Mouse (Mus musculus) left cerebral cortex, adult 18-20 months (tissue): ENCODE measurements around the gene Cep55. TPM values are rescaled to one million over a fixed set of nuclear protein-coding genes. Genes with fewer than 3 reads are reported as not detected.
A peak's percentile ranks its signal among the peaks of the same experiment; 100 is the strongest.

Experiments used
- DNase-seq, 2 experiments: peaks; one replicate each; pipeline ENCODE4 v3.0.0; 2021 to 2022; ENCODE audit warnings: low spot score in 2 of 2, mixed read lengths in 1 of 2
- long read RNA-seq, 2 experiments: library from polyadenylated mRNA; stranded (forward); transcript quantifications; one replicate each; pipeline ENCODE4 v2.0.0; 2021
- total RNA-seq, 2 experiments: library from RNA; stranded (reverse); gene quantifications; 2 replicates each; pipeline ENCODE4 v1.2.3; 2021

The Cep55 gene
- total RNA-seq = not detected
- long read RNA-seq, experiment 1 = 0 reads
- long read RNA-seq, experiment 2 = 0 reads

DNA sequence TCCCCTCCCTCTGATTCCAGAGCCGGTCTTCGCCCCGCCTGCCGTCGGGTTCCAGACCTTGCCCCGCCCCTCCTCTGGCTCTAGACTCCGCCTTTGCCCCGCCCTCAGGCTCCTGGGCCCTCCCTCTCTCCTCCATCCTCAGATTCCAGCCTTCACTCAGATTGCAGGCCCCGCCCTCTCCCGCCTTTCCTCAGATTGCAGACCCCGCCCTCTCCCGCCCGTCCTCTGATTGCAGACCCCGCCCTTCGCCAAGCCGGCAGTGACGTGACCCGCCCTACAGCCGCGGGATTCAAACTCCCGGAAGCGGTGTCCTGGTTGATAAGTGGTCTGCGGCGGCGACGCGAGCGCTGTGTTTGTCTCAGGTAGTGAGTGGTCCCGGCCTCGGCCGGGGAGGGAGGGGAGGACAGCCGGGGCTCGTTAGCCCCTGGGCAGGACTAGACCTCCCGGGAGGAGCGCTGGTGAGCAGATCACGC lies at the start of gene Cep55:
Cep55 (plus strand) TSS at position 292 of the 473 bp plus-strand sequence.
- DNase-seq = peak; percentile 91 to 93

DNA sequence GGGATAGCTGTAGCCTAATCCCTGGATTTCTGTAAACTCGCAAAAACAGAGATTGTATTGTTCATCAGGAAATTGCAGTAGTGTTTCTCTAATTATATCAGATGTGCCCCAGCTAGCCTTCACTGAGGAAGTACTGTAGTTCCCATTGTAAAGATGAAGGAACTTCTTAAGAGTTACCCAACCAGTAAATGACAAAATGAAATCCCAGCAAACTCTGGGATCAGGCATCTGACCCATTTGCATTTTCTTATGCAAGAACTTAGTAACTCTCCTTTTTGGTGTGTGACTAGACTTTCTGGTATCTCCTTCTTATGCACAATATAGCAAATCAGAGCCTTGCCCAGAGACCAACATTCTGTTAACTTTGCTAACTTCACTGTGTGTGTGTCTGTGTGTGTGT lies 43.4 kb upstream of the Cep55 start:
- no peak for DNase-seq

GRCm38 (mm10) chr19:38014443-38014842 lies 40.4 kb upstream of the Cep55 start:
- DNase-seq = no peak

- peak; percentile 38 to 60 for DNase-seq
Observed at GRCm38 (mm10) chr19:38015180-38015872, 39.5 kb upstream of the Cep55 start.

- no peak for DNase-seq
Observed at GRCm38 (mm10) chr19:38015873-38016254, 38.9 kb upstream of the Cep55 start.

DNA sequence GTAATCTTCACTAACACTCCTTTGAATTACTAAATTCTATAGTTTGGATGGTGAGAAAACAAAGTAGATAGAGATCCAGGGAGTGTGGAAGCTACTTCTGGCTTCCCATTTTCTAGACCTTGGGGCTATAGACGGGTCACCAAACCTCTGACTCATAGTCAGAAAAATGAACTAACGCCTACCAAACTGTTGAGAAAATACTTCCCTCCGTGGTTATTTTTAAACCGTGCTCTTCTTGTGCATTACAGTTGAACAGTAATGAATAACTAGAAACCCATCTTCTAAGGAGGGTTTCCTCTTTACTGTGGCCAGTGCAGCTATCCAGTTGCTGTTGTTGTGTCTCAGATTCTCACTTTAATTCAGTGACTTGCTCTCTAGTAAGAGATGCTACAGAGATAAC lies 32.1 kb upstream of the Cep55 start:
- DNase-seq = no peak

DNA sequence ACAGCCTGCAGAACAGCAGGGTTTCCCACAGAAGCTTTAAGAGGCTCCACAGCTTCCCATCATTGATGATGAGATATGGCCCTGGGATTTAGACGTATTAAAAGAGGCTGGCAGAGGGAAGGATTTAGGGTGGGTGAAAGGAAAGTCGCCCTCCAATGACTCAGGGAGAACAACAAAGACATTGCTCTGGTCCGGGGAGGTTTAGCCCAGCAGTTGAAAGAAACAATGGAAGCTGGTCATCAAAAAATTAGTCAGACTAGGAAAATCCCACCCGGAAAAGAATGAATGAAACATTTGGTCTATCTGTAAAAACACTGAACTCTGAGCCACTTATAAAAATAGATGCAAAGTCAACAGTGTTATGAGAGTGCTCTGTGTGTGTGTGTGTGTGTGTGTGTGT lies 31.2 kb upstream of the Cep55 start:
- DNase-seq = no peak

- DNase-seq = no peak
Observed at GRCm38 (mm10) chr19:38025254-38026041, 29.4 kb upstream of the Cep55 start.

- no peak for DNase-seq
Observed at GRCm38 (mm10) chr19:38026211-38026624, 28.6 kb upstream of the Cep55 start.

DNA sequence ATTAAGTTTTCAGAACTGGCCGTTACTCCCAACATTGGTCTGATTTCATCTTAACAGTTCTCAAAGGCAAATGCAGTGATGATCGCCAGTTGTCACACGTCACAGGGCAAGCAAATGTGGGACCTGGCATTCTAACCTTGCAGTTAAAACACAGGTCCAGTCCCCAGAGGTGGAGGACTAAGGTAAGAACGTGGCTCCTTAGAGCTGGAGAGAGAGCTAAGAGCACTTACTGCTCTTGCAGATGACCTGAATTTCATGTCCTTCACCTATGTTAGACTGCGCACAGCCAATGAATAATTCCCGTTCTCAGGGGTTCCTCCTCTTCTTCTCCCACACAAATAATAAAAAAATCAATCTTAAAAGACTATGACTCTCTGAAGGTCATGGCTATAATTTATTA lies 27.4 kb upstream of the Cep55 start:
- DNase-seq = no peak

DNA sequence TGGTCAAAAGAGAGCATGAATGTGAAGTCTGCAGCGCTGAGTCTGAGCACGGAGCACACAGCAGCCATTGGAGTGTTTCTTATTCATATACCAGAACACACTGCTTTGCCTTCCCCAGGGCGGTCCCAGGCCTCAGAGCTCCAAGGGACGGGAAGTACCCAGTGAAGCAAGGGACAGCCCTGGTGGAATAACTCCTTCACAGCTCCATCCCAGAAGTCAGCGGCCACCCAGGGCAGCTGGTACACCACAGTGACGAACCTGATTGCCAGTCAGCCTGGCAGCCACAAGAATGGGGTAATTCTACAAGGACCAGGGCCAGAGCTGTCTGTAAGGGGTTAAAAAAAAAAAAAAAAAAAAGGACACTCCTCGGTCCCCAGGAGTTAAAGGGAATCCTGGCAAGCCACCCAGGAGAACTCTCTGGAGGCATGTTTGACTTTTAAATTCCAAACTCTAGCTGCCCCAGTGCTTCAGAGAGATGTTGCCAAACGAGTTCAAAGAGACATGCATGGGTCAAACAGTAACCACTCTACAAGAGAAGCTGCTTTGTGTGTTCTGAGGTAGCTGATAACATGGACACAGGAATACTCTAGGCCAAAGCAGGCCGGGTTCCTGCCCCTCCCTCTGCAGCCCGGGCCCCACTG lies 26.8 kb upstream of the Cep55 start:
- no peak for DNase-seq

GRCm38 (mm10) chr19:38029292-38029691 lies 25.5 kb upstream of the Cep55 start:
- DNase-seq = no peak

DNA sequence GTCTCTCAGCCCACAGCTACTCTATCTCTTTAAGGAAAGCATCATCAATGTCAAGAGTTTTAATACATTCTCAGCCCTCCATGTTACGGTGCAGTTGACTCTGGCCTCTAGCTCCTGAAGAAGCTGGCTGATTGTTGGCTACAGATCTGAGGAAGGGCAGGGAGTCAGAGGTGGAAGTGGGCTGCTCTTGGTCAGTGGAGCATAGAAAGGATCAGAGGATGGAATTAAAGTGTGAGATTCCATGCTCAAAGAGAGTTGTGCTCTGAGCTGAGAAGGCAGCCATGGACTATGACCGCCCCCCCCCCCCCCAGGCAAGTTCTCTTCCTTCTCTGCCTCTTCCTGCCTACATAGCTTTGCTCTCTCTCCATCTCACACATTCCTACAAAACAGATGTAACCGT lies 24.9 kb upstream of the Cep55 start:
- no peak for DNase-seq

GRCm38 (mm10) chr19:38030673-38031137 lies 24.1 kb upstream of the Cep55 start:
- peak in 1 of 2 experiments; percentile 26 for DNase-seq

- DNase-seq = no peak
Observed at GRCm38 (mm10) chr19:38031144-38031543, 23.7 kb upstream of the Cep55 start.

- DNase-seq = no peak
Observed at GRCm38 (mm10) chr19:38032993-38033734, 21.6 kb upstream of the Cep55 start.

DNA sequence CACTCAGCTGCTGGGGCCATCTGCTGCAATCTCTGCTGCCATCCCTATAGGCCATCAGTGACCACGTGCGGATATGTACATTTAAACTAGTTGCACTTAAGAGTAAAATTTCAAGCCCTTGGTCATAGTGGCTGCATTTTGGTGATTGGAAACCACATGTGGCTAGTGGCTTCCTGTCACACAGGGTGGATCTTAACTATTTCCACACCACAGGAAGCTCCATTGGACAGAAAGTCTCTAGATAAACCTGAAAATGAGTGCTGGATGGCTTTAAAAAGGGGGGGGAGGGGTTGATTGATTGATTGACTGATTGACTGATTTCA lies 21.1 kb upstream of the Cep55 start:
- DNase-seq = no peak

GRCm38 (mm10) chr19:38034696-38035095 lies 20.1 kb upstream of the Cep55 start:
- no peak for DNase-seq

DNA sequence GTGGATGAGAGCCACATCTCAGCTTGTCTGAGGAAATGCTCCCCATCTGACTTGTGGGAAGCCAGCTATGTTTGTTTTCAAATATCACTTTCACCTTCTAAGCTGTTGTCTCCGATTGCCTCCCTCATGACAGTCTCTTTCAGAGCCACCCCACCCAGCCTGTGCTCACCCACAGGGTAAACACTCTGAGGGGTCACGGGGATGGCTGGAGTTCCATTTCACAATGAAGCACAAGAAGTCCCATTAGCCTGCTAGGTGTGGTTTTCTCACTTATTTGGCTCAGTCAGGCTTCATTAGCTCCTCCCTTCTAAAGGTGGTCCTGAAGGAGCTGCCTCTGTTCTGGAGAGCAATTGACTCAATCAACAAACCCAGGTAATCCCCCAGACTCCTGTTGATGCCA lies 19.0 kb upstream of the Cep55 start:
- DNase-seq = no peak

DNA sequence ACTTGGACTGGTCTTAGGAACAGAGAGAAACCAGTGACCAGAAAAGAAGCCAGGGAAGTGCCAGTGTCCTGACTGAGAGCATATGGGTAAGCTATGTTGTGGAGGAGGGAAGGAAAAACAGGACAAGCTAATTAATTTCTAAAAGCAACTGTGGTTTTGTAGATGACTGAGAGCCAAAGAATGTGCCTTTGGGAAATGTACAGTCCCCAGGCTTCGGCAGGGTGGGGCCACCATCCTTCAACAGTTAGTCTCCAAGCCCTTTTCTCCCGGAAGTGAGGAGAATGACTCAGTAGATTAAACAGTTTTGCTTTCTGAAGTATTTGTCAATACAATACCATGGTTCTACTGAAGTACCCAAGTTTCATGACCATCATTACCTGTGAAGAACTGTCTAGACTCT lies 16.5 kb upstream of the Cep55 start:
- DNase-seq = no peak

DNA sequence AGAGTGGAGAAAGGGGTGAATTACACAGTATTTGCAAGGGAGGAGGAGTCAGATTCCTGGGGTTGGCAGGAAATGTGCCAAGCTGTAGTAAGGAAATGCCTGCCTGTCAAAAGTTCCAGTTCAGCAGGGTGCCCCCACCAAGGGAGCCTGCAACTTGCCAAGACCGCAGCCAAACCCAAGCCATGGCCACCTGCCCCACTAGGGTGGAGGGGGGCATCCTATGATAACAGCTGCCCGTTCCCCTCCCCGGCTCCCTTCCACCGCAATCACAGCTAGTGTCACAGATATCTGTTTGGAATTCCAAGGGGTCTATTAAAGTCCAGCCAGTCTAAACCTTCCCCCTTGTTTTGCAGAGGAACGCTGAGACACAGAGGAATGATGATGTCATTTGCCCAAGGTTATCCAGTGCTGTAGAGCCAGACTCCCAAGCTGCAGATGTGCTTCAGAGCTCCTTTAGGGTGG lies 12.5 kb upstream of the Cep55 start:
- DNase-seq = no peak
